Mouse (Mus musculus) heart, embryonic 16.5 days (tissue): ENCODE data around the gene Tcte1. TPM values are rescaled to one million over a fixed set of nuclear protein-coding genes. Genes with fewer than 3 reads are reported as not detected.

Source experiments
- ATAC-seq: fragments of 200-750 bp; cut with Nextera tagmentation; replicated peaks from 2 replicates; pipeline ENCODE4 v1.8.0; 2017; ENCODE audit warnings: moderate number of reproducible peaks; ENCODE audit not compliant: insufficient read depth, low FRiP score; ENCODE audit errors: extremely low read depth
- H3K27ac ChIP-seq: fragments of 300-500 bp; sonication (generic); 2 replicates; pipeline ENCODE4 v1.5.1; 2014; ENCODE audit warnings: mild to moderate bottlenecking, low read length, control low read depth, moderate library complexity
- H3K27me3 ChIP-seq: fragments of 300-500 bp; sonication (generic); 2 replicates; pipeline ENCODE4 v1.6.1; 2014; ENCODE audit warnings: low read length, mixed read lengths; ENCODE audit not compliant: control insufficient read depth, insufficient read depth
- H3K36me3 ChIP-seq: fragments of 300-500 bp; sonication (generic); 2 replicates; pipeline ENCODE4 v1.6.1; 2014; ENCODE audit not compliant: control insufficient read depth, insufficient read depth
- H3K4me1 ChIP-seq: fragments of 300-500 bp; sonication (generic); 2 replicates; pipeline ENCODE4 v1.6.1; 2014; ENCODE audit warnings: low read length, mixed read lengths; ENCODE audit not compliant: control insufficient read depth, insufficient read depth
- H3K4me2 ChIP-seq: fragments of 300-500 bp; sonication (generic); 2 replicates; pipeline ENCODE4 v1.6.1; 2014; ENCODE audit warnings: low read depth, mild to moderate bottlenecking, control low read depth, low read length
- H3K4me3 ChIP-seq: fragments of 300-500 bp; sonication (generic); 2 replicates; pipeline ENCODE4 v1.5.1; 2014; ENCODE audit warnings: mild to moderate bottlenecking, control low read depth, low read length
- H3K9ac ChIP-seq: fragments of 300-500 bp; sonication (generic); 2 replicates; pipeline ENCODE4 v1.6.1; 2014; ENCODE audit warnings: low read length, control low read depth
- H3K9me3 ChIP-seq: fragments of 300-500 bp; sonication (generic); replicated peaks from 2 replicates; pipeline ENCODE4 v1.6.1; 2016; ENCODE audit warnings: low read length; ENCODE audit not compliant: control insufficient read depth
- WGBS: fragments of 180-500 bp; shearing (Covaris S2); extraction: QIAGEN DNeasy Blood & Tissue Kit; methylation state at CpG from one replicate; pipeline ENCODE4 v1.1.7; 2014; 5-methylcytosine and 5-hydroxymethylcytosine counted together
- polyA plus RNA-seq: library from polyadenylated mRNA; unstranded; fragments of >200 nt; fragmentation: Nextera tagmentation; extraction: Ambion mirVana; gene quantifications from 2 replicates; pipeline ENCODE4 v1.2.1, GENCODE M21; 2015

Gene Tcte1
- polyA plus RNA-seq, 1 experiment from 2014 or later = 0.63 TPM

DNA sequence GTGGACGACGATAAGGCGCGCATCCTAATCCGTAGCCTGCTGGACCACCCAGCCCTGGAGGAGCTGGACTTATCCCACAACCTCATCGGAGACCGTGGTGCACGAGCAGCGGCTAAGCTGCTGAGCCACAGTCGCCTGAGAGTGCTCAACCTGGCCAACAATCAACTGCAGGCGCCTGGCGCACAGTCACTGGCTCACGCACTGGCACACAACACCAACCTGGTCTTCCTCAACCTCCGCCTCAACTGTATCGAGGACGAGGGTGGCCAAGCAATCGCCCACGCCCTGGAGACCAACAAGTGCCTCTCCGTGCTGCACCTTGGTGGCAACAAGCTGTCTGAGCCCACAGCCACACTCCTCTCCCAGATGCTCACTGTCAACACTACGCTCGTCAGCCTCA lies 16.4 kb downstream of the Tcte1 start:
- Histone ChIP-seq H3K4me1 (peaks cover under 1% of the 10 kb centered on the region; the same call in 1 of the 2 replicates), H3K4me2 (no peak overlapping the region), H3K4me3 (no peak overlapping the region), H3K27ac (no peak overlapping the region), H3K27me3 (peaks cover 85% of the 10 kb centered on the region), H3K9ac (no peak overlapping the region), H3K36me3 (no peaks in the 10 kb centered on the region), H3K9me3 (no peaks in the 10 kb centered on the region)
- no peak for ATAC-seq
- 60% methylated on average over 21 of the region's 21 CpGs for WGBS

DNA sequence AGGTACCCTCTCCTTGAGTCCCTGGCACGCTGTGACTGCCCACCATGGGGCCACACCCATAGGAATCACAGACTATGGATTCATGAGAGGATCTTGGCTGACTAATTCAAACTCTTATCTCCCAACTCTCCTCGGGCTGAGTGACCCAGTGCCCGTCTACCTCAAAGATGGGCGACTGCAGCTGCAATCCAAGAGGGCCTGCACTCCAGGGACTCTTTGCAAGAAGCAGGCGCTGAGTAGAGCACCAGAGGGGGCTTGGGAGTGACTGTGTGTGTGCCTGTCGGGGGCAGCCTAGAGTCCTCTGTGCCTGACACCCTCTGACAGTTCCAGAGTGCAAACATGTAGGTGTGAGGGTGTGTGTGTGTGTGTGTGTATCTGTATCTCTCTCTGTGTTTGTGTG lies 18.9 kb downstream of the Tcte1 start:
- no peak for ATAC-seq
- no peak overlapping the region for H3K27ac ChIP-seq
- no peak overlapping the region for H3K4me3 ChIP-seq
- H3K9ac ChIP-seq = no peak overlapping the region
- no peaks in the 10 kb centered on the region for H3K9me3 ChIP-seq
- H3K36me3 ChIP-seq = no peaks in the 10 kb centered on the region
- H3K27me3 ChIP-seq = peaks cover 87% of the 10 kb centered on the region
- H3K4me2 ChIP-seq = no peak overlapping the region
- 26% methylated on average over 6 of the region's 6 CpGs for WGBS
- H3K4me1 ChIP-seq = peaks cover 9% of the 10 kb centered on the region

DNA sequence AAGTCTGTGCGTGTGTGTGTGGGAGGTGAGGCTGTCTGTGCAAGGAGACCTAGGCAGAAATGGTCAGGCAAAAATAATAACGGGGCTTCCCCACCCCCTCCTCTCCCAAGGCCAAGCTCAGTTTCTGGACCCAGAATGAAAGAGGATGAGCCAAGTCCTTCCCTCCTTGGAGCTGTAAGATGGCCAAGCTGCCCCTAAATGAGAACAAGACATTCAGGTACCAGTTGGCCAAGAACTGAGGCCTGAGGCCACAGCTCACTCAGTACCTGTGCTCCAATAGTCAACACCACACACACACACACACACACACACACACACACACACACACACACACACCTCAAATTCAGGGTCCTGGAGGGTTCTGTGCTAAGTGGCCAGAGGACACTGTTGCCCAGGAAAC lies 19.5 kb downstream of the Tcte1 start:
- Histone ChIP-seq H3K36me3 (no peaks in the 10 kb centered on the region), H3K27me3 (peaks cover 90% of the 10 kb centered on the region), H3K4me2 (no peak overlapping the region), H3K4me1 (peaks cover 9% of the 10 kb centered on the region), H3K4me3 (no peak overlapping the region), H3K9me3 (no peaks in the 10 kb centered on the region), H3K9ac (no peak overlapping the region), H3K27ac (no peak overlapping the region)
- 67% methylated on average over 2 of the region's 2 CpGs for WGBS
- ATAC-seq = no peak

DNA sequence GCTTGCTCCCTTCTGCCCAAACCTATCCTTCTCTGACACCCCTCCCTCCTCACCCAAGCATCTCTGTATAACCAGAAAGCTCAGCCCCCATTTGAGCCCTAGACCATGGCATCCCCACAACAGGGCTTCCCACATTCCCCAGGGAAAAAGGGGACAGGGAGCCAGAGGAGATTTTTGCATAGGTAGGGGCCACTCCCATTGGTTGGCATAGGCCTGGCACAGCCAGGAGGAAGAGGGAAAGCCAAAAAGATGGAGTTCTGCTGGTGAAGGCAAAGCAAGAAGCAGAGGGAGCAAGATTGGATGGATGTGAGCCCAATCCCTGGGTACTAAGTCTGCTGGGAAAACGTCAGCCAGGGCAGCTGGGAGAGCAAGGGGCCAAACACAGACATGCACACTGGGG lies 19.9 kb downstream of the Tcte1 start:
- Histone ChIP-seq H3K9ac (no peak overlapping the region), H3K27me3 (peaks cover 91% of the 10 kb centered on the region), H3K36me3 (no peaks in the 10 kb centered on the region), H3K4me3 (no peak overlapping the region), H3K9me3 (no peaks in the 10 kb centered on the region), H3K4me1 (peaks cover 9% of the 10 kb centered on the region), H3K4me2 (no peak overlapping the region), H3K27ac (no peak overlapping the region)
- WGBS = 29% methylated on average over 1 of the region's 1 CpGs
- no peak for ATAC-seq

DNA sequence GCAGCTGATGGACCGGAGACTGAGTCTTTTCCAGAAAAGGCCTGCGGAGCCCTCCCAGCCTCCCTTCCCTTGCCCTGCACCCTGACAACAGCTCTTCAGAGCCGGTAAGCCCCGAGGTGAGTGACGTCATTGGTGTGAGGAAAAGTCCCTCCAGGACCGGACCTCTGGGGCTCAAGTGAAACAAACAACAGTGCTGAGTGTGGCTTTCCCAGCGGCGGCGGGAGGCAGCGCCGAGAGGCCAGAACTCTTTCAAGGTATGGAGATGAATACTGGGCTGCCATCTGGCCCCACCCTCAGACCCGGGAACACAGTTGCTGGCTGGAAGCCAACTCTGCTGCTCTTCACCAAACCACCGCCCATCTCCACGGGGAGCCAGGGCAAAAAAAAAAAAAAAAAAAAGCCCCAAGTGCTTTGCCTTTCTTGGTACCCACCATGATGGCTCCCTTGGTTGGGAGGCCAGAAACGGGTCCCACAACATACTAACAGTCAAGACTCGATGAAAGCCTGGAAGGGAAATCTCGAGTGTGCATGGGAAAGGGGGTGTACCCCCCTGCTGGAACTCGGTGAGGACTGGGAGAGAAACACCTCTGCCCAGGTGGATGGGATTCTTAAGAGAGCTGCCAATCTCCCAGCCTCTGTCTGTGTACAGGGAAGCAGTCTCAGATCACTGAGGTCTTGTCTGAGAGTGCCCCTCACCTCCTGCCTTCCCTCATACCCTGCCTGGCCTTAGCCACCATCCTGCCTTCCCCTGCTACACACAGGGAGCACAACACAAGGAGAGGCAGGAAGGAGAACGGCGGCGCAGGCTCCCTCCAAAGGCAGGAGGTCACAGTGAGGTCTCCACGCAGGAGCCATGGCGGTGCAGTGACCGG lies 21.0 kb downstream of the Tcte1 start:
- Histone ChIP-seq H3K4me2 (peak overlapping the region; percentile 59), H3K4me1 (peaks cover 10% of the 10 kb centered on the region), H3K36me3 (no peaks in the 10 kb centered on the region), H3K9ac (no peak overlapping the region), H3K27ac (no peak overlapping the region), H3K27me3 (peaks cover 91% of the 10 kb centered on the region), H3K4me3 (peak overlapping the region; percentile 31), H3K9me3 (no peaks in the 10 kb centered on the region)
- 10% methylated on average over 24 of the region's 24 CpGs for WGBS
- ATAC-seq = no peak

DNA sequence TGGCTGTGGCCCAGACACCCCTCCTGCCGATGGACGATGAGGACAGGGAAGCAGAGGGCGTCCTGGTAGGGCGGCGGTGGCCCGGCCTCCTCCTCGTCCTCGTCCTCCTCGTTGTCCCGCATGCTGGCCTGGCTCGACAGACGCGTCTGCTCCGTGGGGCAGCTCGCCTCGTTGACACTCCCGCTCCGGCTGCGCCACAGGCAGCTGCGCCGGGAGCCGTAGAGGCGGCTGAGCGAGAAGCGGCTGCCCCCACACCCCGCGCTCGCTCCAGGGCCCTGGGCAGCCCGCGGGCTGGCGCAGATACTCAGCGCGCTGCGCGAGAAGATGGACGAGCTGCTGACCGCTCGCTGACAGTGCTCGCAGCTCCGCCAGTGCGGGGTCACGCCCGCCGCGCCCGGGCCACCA lies 21.6 kb downstream of the Tcte1 start:
- Histone ChIP-seq H3K9ac (no peak overlapping the region), H3K4me3 (peak overlapping the region; percentile 31), H3K4me2 (peak overlapping the region; percentile 59), H3K27me3 (peaks cover 85% of the 10 kb centered on the region), H3K9me3 (no peaks in the 10 kb centered on the region), H3K27ac (no peak overlapping the region), H3K4me1 (peaks cover 14% of the 10 kb centered on the region), H3K36me3 (no peaks in the 10 kb centered on the region)
- 5% methylated on average over 46 of the region's 46 CpGs for WGBS
- no peak for ATAC-seq

DNA sequence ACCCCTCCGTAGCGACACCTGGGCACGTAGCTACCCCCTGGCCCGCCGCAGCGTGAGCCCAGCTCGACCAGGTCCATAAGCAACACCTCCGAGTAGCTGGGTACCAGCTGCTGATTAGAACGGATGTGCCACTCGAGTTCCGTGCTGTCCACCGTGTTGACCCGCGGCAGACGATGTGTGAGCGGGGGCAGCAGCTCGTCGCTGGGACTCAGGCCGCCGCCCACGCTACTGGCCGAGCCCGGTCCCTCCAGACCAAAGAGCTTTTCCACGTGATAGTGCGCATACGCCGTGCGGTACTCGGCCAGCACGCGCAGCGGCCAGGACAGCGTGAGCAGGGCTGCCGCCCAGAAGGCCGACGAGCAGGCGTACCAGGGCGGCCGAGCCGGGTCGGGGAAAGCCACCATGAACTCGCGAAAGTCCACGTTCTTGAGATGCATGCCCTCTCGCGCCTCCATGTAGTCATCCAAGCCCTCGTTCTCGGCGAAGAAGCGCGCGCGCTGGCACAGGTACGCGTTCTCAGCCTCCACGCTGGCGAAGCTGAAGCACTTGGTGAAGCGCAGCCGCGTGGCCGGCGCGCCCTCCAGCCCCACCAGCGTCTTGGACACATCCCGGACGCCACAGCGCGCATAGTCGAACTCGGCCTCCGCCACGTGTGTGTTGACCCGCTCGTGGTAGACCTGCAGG lies 22.2 kb downstream of the Tcte1 start:
- H3K27ac ChIP-seq = no peak overlapping the region
- H3K4me3 ChIP-seq = peak overlapping the region; percentile 31
- H3K4me1 ChIP-seq = peaks cover 20% of the 10 kb centered on the region
- H3K4me2 ChIP-seq = peak overlapping the region; percentile 59
- H3K27me3 ChIP-seq = peaks cover 83% of the 10 kb centered on the region
- no peaks in the 10 kb centered on the region for H3K9me3 ChIP-seq
- no peaks in the 10 kb centered on the region for H3K36me3 ChIP-seq
- WGBS = 6% methylated on average over 74 of the region's 74 CpGs
- H3K9ac ChIP-seq = no peak overlapping the region
- no peak for ATAC-seq

DNA sequence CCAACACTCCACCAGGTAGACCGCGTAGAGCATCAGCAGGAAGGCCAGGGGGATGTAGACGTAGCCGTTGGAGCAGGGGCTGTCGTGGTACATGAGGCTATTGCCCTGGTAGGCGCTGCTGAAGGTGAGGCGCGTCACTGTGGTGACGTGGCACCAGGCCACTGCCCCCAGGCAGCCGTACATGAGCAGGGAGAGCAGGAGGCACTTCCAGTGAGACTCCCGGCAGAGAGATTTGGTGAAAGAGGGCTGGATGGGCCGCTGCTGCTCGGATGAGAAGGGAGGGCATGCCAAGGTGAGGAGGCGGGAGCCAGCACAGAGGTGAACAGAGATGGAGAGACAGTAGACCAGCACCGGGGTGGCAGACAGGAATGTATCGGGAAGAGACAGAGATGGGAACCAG lies 23.7 kb downstream of the Tcte1 start:
- Histone ChIP-seq H3K4me2 (no peak overlapping the region), H3K4me3 (no peak overlapping the region), H3K4me1 (peaks cover 22% of the 10 kb centered on the region), H3K9ac (no peak overlapping the region), H3K27ac (no peak overlapping the region), H3K27me3 (peaks cover 74% of the 10 kb centered on the region), H3K9me3 (no peaks in the 10 kb centered on the region), H3K36me3 (no peaks in the 10 kb centered on the region)
- no peak for ATAC-seq
- WGBS = 69% methylated on average over 16 of the region's 16 CpGs

DNA sequence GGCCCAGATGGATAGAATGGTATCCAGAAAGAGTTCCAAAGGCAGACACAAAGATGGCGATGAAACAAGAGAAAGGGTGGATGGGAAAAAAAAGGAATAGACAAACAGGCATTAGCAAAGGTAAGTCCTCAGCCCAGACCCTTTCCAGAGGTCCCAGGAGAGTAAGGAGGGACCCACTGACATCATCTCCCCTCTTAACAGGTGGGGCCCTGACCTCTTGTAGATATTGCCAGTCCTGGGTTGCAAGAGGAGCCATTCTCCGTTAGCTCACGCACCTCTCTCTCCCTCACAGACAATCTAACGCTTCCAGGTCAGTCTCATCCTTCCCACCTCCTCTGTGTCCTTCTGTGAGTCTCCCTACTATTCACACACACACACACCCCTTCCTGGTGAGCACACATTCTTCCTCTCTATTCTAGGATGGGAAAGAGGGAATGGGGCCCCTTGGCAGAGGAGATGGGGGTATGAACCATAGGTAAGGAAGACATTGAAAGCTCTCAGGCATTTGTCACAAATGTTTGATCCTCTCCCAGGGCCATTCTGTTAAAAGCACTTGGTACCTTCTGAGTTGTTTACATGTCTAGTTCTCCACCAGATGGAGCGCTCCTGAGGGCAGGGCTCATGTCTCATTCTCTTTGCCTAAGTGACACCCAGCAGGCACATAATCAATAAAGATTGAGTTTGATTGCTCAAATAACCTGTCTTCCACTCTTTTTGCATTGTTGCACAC lies 24.4 kb downstream of the Tcte1 start:
- Histone ChIP-seq H3K4me3 (no peak overlapping the region), H3K27ac (no peak overlapping the region), H3K4me1 (peaks cover 23% of the 10 kb centered on the region), H3K9ac (no peak overlapping the region), H3K36me3 (no peaks in the 10 kb centered on the region), H3K27me3 (peaks cover 72% of the 10 kb centered on the region), H3K4me2 (no peak overlapping the region), H3K9me3 (no peaks in the 10 kb centered on the region)
- ATAC-seq = no peak
- 70% methylated on average over 5 of the region's 5 CpGs for WGBS
